Mouse (Mus musculus) kidney, adult 8-10 months (tissue): ENCODE measurements at regions not wholly inside any gene's neighbourhood (a gene's known extent, or its start where the extent isn't known, plus 50 kb on each side); places are given as distances from the start of the nearest gene placed in this dataset.
A peak's percentile ranks its signal among the peaks of the same experiment; 100 is the strongest.

Experiments
- DNase-seq, 2 experiments: peaks; one replicate each; pipeline ENCODE4 v3.0.0; 2022

- DNase-seq, result no peak
Observed at GRCm38 (mm10) chr4:87665149-87665548, 368.0 kb downstream of the Mllt3 start.

GRCm38 (mm10) chr4:87662876-87663275 lies 370.3 kb downstream of the Mllt3 start:
- no peak for DNase-seq

GRCm38 (mm10) chr4:87658316-87658715 lies 374.8 kb downstream of the Mllt3 start:
- no peak for DNase-seq

- no peak for DNase-seq
Observed at GRCm38 (mm10) chr4:87657855-87658254, 375.3 kb downstream of the Mllt3 start.

GRCm38 (mm10) chr4:87653440-87654165 lies 379.6 kb downstream of the Mllt3 start:
- DNase-seq, result no peak

- DNase-seq, result no peak
Observed at GRCm38 (mm10) chr4:87652314-87652934, 380.7 kb downstream of the Mllt3 start.

- no peak for DNase-seq
Observed at GRCm38 (mm10) chr4:87651275-87651674, 381.9 kb downstream of the Mllt3 start.

GRCm38 (mm10) chr4:87650837-87651236 lies 382.3 kb downstream of the Mllt3 start:
- peak; percentile 24 to 42 for DNase-seq

- DNase-seq, result no peak
Observed at GRCm38 (mm10) chr4:87650393-87650792, 382.8 kb downstream of the Mllt3 start.

GRCm38 (mm10) chr4:87648919-87649318 lies 384.2 kb downstream of the Mllt3 start:
- DNase-seq, result no peak

GRCm38 (mm10) chr4:87647932-87648911 lies 384.9 kb downstream of the Mllt3 start:
- DNase-seq, result peak; percentile 68 to 75

- peak; percentile 33 to 35 for DNase-seq
Observed at GRCm38 (mm10) chr4:87642002-87642401, 391.2 kb downstream of the Mllt3 start.

GRCm38 (mm10) chr4:87641551-87641950 lies 391.6 kb downstream of the Mllt3 start:
- no peak for DNase-seq

GRCm38 (mm10) chr4:87638380-87638646 lies 394.9 kb downstream of the Mllt3 start:
- DNase-seq, result no peak

- DNase-seq, result no peak
Observed at GRCm38 (mm10) chr4:87637629-87638379, 395.4 kb downstream of the Mllt3 start.

GRCm38 (mm10) chr4:87611116-87611515 lies 380.8 kb upstream of the Slc24a2 start:
- peak; percentile 30 to 41 for DNase-seq

GRCm38 (mm10) chr4:87593644-87594043 lies 363.4 kb upstream of the Slc24a2 start:
- DNase-seq, result no peak

- DNase-seq, result no peak
Observed at GRCm38 (mm10) chr4:87590797-87591196, 360.5 kb upstream of the Slc24a2 start.

- DNase-seq, result no peak
Observed at GRCm38 (mm10) chr4:87578164-87578563, 347.9 kb upstream of the Slc24a2 start.

- no peak for DNase-seq
Observed at GRCm38 (mm10) chr4:87570950-87571349, 340.7 kb upstream of the Slc24a2 start.

GRCm38 (mm10) chr4:87570470-87570891 lies 340.2 kb upstream of the Slc24a2 start:
- DNase-seq, result no peak

GRCm38 (mm10) chr4:87566616-87567015 lies 336.3 kb upstream of the Slc24a2 start:
- no peak for DNase-seq

GRCm38 (mm10) chr4:87554912-87555311 lies 324.6 kb upstream of the Slc24a2 start:
- DNase-seq, result no peak
